Mouse (Mus musculus): Measurements from ENCODE around the gene Zfp687.
A peak's percentile ranks its signal among the peaks of the same experiment; 100 is the strongest.
"Not testable (repeated sequence)": the region's sequence is repeated elsewhere in the genome, so short reads cannot be mapped to it uniquely, and the experiment has no call there.

GRCm38 (mm10) chr3:95029291-95029827 lies 14.1 kb upstream of the Zfp687 start:
- TF ChIP-seq POLR2A (IDR thresholded peaks at IDR 0.05; ENCODE audit: insufficient read depth, low read depth, low read length), result not testable (repeated sequence)
- TF ChIP-seq CTCF (IDR thresholded peaks at IDR 0.05), result peak; percentile 54
